Mouse (Mus musculus) kidney, postnatal 36 days (tissue): ENCODE measurements around the gene Slc12a1.

Experiments used
- DNase-seq, 2 experiments: peaks; one replicate each; pipeline ENCODE4 v3.0.0; 2021 to 2022; ENCODE audit warnings: mixed read lengths in 2 of 2

The Slc12a1 gene

DNA sequence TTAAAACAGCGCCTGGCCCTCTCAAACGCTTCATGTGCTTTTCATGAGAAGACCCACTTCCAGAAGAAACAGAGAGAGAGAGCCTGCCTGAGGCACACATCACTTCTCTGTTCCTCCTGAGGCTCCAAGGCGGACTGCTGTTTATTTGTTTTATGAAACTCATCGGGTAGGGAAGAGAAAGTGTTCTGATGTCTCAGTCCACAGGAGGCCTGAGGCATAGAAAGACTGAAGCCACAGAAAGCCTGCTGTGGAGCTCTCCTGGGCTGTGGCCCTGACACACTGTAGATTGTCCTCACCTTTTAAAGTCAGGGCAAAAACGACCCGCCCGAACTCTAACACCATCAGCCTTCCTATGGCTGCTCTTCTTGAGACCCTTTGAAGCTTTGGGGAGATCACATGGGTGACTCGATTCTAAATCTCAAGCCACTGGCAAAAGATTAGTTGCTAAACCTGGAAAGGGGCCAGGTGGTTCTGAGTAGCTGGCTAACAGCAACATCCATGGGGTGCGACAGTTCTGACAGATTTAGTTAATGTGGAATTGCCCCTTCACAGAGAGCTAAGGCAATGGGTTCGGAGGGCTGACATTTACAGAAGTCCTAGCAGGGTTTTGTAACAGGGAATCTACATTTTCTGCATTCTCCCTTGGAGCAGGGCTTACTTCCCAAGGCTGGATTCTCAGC is 59.7 kb downstream of the Slc12a1 start:
- DNase-seq: no peak

DNA sequence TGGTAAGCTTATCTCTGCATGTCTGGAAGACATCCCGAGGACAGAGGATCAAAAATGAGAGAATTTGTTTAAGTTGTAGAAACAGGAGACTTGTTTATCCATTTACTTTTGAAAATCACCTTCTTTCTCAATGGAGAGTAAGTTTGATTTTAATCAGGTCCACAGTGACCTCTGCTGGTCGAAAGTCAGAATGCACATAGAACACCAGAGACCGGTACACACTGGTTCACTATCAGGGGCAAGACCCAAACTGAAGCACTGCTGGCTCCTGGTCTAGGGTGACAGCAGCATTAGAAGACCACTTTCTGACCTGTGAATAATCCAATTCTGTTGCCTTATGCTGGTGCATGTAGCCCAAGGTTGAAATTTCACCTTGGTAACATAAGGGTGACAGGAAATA is 62.3 kb downstream of the Slc12a1 start:
- DNase-seq: peak; percentile 59 to 86

DNA sequence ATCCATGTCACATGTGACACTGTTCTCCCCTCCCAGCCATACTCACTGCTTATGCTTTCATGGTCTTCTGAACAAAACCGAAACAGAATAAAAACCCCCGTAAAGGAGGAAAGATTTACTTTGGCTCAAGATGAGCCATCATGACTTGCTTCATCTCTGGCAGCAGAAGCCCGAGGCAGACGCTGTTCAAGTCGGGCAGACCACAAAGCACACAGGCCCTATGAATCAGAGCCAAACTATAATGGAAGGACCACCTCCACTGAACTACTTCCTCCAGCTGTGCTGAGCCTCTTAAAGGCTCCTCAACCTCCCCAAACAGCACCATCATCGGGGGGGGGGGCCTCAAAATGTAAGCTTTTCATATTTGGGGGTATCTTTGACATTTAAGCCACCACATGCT is 65.0 kb downstream of the Slc12a1 start:
- DNase-seq: no peak

DNA sequence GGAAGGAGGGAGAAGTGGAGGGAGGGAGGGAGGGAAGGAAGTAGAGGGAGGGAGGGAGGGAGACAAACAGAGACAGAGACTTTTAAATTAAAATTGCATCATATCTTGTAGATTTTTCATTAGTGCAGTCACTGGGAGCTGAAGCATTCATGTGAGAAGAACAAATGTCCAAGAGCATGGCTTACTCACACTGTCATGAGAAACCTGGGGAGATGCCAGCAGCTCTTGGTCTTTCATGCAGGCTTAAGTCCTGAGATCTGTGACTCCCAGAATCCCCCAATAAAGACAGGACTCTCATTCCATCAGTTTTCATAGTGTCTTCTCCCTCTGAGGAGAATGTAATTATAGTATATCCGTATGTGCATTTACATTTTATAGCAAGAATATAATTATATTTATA is 66.3 kb downstream of the Slc12a1 start:
- DNase-seq: peak in 1 of 2 experiments; percentile 33

DNA sequence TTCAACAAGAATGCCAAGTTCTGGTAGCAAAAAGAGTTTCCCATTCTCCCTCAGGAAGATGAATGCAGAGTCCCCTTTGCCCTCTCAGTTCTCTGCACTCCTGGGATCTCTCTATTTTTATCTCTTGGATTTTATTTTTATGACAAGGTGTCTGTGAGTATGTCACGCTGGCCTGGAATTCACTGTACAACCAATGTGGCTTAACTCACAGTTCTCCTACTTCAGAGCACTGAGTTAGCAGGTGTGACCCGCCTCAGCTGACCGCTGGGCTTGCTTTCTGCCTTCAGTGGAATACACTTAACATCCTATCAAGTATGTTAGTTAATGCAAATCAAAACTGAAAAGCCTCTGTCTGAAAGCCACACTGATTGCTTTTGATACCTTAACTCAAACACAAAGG is 67.0 kb downstream of the Slc12a1 start:
- no peak for DNase-seq

DNA sequence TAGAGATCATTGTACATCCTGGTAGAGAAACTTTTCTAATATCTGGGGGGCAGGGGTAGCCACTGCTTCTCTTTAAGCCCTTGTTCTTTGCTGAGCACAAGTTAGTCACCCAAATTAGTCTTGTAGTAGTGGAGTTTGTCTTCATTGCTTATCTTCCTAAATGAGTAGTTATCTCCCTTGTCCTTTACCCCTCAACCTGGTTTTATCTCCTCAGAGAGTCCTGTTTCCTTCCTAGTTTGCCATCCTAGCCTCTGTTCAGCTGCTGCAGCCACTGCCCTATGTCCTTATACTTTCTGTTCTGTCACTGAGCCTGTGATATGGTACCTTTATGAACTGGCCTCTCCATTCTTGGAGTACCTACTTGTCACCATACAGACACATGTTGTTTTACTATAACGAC is 69.4 kb downstream of the Slc12a1 start:
- DNase-seq: no peak

DNA sequence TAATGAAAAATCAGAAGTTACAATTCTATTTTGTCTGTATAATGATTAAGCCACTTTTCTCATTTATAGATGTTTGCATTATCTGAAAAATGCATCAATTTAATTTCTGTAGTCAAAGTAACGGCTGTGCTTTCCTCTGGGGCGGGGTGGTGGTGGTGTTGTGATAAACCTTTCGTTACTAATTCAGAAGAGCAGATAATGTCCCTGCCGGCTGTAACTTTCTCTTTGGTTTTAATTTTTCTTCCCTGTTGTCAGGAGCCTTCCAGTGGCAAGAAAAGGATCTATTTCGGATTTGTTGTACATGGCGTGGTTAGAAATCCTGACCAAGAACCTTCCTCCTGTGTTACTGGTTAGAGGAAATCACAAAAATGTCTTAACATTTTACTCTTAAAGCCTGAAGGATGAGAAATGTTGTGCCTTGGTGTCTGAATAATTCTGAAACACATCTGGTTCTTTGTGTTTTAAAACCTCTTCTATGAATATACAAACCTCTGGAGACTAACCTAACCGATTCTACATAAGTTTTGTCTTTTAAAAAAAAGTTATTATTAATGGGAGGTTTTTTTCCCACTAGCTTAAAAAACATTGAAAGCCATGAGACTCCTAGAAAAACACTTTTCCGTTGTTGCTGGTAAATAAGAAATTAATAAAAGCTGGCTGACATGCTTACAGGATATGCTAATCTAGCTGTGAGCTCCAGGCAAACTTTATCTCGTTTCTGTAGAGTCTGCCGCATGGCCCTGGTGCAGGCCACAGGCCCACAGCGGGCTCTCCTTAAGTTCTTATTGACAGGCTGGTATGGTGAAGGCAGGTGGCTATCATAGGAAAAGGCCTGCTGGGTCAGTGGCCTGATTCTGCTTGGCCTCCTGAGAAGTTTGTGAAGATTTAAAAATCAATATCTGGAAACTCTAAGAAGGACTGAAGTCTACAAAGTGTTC is 76.4 kb downstream of the Slc12a1 start:
- DNase-seq: no peak

DNA sequence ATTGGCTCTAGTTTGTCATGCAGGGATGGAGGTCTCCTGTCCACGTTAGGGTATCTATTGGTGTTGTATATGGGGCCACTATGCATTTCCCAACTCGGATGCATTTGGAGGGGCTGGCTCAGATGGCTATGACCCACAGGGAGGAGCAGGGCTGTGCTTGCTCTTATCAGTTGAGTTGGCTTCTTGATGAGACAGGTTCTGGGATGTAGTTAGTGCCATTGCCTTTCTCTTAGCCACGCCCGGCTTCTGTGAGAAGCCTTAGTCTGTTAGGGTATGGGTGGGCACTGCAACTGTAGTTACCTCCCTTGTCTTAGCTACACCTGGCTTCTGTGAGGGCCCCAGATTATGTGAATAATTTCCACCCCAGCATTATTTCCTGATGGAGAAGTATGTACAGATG is 79.9 kb downstream of the Slc12a1 start:
- no peak for DNase-seq

DNA sequence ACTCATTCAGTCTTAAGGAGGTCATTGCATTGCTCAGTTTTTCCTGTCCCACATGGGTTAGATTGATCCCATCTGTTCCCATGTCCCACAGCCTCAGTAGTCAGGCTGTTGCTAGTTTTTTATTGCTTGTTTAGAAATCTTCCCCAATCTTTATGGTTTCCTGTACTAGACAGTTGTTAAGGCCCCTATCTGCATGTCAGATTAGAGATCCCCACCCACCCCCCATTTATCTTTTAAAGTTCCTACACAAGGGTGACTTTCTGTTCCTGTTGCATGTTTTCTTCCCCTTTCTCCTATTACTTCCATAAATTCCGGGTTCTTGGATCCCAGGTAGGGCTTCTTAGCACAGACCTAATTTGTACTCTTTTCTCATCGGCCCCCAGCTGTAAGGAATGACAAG is 81.2 kb downstream of the Slc12a1 start:
- no peak for DNase-seq

DNA sequence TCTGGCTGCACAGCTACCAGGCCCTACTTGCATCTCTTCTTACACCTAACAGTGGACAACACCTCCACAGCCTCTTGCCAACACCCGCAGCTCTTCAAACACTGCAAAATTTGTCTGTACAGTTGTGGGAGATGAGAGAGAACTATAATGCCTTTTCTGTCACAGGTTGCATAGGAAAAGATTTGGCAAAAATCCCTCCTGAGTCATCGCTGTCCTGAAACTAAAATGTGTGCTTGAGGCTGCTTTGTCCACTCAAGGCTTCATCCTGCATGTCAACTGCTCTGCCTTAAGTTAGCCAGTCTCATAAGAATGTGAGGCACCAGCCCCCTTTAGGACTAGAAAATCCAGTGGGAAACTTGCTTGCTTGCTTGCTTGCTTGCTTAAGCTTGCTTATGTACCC is 81.7 kb downstream of the Slc12a1 start:
- no peak for DNase-seq

DNA sequence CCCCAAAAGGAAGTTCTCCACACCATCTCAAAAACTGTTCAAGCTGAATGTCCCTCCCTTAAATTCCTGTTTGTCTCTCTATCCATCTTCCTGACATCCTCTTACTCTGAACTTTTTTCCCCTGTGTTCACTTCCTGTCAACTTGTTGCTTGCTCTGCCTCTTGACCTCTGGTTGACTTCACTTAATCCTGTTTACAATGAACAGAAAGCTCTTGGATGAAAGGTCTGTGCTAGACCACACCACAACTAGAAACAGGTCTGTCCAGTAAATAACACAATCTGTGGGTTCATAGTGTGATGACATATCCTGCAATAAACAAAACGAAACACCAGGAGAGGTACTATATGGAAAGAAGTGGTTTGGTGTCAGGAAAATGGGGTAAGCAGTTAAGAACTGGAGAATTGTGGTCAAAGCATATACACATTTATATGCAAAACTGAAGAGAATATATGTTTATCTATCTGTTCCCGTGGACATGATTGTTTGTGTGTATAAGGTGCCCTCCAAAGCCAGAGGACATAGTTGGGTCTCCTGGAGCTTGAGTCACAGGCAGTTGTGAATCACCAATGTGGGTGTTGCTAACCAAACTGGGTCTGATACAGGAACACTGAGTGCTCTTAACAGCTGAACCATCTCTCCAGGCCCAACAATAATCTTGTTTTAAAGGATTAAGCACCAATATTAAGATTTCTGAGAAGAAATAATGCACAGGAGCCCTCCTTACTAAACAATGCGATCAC is 93.4 kb downstream of the Slc12a1 start:
- peak in 1 of 2 experiments; percentile 22 for DNase-seq

DNA sequence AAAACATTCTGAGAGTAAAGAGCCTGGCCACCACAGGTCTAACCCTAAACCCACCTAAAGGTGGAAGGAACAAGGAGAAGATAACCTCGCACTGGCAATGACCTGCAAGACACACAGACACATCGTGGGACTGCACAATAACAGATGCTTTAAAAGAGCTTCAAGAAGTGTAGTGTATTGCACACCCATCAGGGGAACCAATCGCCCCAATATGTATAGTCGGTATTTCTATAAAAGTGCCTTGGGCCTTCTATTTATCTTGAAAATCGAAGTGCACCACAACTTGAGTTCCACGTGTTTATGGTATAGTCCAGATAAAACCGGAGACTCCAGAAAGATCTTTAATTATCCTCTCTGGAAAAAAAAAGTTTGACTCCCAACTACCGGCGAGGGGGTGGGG is 94.4 kb downstream of the Slc12a1 start:
- no peak for DNase-seq

DNA sequence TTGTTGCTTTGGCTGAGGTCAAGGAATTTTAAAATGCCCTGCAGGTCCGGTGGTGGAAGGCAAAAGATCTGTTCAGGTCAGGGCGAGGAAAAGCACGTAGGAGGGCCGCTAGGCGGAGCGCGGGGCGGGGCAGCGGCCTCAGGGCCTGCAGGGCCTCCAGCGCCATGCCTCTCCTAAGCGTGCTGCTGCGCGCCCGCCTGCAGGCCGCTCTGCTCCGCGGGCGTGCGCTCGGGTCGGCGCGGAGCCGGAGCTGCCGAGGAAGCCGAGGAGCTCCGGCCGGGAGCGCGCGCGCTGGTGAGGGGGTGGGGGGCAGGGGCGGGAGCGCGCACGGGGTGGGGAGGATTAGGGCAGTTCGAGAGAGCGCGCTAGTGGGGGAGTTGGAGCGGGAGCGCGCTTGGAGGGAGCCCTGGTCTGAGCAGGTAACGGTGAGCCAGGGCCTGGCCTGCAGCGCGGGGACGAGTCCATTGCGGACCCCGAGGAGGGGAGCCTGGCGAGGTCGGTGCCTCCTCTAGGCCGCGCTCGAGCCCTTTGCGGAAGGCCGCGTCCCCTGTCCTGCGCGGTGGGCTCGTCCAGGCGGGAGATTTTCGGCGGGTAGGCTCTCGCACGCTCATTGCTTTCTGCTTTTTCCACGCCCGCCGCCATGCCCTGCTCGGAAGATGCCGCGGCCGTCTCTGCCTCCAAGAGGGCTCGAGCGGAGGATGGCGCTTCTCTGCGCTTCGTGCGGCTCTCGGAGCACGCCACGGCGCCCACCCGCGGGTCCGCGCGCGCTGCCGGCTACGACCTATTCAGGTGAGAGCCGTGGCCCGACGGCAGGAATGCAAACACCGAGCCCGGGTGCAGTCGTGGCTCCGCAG is 95.0 kb downstream of the Slc12a1 start, which contains the start of gene Dut:
Gene Dut, plus strand, starts transcription at position 83 of the 854 bp plus-strand sequence.
- DNase-seq: peak; percentile 94 to 97

DNA sequence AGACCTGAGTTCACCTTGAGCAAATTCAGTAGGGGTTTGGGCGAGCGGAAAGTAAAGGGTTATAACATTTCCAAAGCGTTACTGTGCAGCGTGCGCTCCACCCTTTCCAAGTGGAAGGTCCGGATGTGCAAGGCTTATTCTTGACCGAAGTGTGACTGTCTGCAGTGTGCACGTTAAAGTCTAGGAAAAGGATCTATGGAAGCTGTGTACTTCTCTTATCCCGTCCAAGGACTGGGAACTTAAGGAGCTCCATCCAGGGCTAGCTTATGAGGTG is 95.6 kb downstream of the Slc12a1 start:
- DNase-seq: no peak

DNA sequence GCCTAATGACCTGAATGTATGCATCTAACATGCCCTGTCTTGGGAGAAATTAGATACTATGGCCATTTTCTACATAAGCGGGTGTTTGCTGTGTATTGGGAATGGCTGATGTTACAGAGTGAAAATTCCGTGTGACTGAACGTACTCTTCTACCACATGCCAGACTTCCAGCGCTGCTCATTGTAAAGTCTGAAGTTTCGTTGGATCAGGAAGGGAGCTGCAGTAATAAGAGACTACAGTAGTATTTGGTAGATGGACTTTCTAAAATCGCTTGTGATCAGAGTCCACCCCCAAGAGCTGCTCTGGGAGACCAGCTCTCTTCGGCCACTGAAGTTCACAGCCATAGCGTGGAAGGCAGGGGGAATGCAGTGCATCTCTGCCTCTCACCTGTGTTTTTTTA is 96.0 kb downstream of the Slc12a1 start:
- DNase-seq: no peak

DNA sequence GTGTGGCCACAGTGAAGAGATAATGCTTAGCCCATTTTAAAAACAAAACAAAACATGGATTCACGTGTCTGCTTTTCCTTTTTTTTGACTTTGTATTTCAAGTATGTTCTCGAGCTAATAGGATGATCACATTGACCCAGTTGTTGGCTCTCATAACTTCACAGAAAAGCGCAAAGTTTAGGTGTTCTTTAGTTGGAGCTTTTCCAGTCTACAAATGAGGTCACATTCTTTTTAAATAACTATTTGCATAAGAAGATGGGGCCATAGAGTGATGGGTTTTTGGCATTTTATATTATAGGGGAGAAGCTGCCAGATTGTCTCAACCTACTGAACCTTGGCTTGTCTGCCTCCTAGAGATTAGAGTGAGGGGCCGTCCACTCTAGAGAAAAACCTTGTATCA is 97.0 kb downstream of the Slc12a1 start:
- no peak for DNase-seq

DNA sequence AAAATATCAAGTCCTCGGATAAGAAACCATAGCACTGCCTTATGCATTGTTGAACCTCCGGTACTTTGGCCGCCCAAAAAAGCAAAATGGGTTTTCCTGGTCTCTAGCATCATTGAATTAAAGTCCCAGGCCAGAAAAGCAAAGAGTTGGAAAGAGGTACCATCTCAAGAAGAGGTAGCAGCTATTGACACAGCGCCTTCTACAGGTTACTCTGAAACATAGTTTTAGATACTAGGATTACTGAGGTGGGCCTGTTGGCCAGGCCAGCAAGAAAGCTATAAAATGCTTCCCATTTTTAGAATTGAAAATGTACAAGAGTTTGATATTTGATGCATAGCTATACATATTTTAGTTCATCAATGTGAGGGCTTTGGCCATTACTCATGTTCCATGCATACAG is 97.6 kb downstream of the Slc12a1 start:
- no peak for DNase-seq

DNA sequence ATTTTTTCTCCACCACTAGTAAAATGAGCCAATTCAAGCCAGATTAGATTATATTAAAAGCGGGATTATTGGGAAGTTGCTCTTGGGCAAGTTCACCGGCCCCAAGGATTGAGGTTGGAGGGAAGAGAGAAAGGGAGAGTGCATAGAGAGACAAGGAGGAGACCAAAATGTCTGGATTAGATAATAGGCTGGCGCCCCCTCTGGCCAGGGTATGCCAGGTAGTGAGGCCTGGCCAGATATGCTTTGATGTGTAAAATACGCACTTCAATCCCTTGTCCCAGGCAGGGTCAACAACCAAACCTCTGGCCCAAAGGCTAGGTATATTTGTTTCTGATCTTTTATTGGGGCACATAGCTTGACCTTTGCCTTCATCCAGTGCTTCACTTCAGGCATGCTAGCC is 99.5 kb downstream of the Slc12a1 start:
- DNase-seq: peak in 1 of 2 experiments; percentile 43

DNA sequence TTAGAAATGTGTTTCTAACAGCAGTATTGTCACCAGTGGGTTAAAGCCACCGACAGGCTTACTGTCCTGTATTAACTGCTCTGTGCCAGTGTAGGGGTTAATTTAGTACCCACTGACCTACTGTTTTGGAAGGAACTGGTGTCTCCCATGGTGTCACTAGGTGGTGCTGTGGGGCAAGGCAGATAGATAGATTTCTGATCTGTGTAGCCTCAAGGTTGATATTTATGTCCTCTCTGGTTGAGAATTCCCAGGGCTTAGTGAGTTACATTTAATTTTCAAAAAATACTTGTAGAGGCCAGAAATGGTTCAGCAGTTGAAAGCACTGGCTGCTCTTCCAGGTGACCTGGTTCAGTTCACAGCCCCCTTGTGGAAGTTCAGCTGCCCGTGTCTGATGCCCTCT is 100.0 kb downstream of the Slc12a1 start:
- peak; percentile 52 to 78 for DNase-seq

DNA sequence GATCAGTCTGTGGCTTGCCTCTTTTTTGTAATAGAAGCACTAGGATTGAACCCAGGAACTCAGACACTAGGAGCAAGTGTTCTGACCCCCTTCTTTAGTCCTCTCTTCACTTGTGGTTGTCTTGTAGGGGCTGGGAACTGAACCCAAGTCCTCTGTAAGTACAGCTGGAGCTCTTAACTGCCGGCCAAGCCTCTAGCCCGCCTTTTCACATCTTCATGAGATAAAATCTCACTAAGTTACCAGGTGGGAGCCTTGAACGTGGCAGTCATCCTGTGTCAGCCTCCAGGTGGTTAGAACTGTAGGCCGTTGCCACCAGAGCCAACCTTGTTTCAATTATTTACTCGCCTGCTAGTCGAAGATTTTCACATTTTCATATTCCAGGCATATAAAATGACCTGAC is 101.4 kb downstream of the Slc12a1 start:
- DNase-seq: no peak

DNA sequence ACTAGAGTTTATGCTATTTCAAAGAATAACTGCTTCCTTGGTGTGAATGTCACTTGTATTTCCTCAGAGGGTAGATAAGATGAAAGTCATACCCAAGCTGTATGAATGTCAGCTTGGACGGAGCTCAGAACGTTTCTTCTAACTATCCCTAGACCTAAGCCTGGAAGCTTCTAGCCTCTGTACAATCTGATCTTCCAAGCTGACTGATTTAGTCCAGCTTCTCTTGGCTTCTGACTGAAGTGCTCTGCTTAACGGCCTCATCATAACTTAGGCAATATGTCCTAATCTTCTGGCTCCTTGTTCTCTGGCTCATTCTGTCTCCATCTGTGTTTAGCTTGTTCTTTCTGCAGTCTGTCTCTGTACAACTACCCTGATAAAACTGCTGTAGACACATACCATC is 102.3 kb downstream of the Slc12a1 start:
- DNase-seq: no peak

DNA sequence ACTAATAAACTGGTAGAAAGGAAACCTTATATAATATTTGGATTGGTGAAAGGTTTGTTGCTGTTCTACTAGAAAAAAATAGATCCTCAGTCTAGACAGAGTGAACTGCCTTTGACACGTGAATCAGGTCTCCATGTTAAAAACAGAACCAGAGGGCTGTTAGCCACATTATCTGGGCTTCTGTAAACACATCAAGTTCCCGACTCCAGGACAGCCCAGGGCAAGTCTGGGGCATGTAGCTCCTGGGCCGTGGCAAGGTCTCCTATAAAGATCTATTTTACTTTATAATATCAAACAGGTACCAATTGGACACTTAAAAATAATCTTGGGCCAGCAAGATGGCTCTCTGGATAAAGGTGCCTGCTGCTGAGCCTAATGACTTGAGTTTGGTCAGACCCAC is 103.6 kb downstream of the Slc12a1 start:
- DNase-seq: no peak
